Mouse (Mus musculus) urinary bladder, postnatal 14 days (tissue): Measurements from ENCODE around the gene Mab21l1.

Source experiments
- DNase-seq: peaks from one replicate; pipeline ENCODE4 v3.0.0; 2021; ENCODE audit warnings: low spot score

Gene Mab21l1

GRCm38 (mm10) chr3:55778764-55779730, 3.3 kb upstream of the Mab21l1 start:
- no peak for DNase-seq

GRCm38 (mm10) chr3:55780120-55781070, 1.9 kb upstream of the Mab21l1 start:
- no peak for DNase-seq

DNA sequence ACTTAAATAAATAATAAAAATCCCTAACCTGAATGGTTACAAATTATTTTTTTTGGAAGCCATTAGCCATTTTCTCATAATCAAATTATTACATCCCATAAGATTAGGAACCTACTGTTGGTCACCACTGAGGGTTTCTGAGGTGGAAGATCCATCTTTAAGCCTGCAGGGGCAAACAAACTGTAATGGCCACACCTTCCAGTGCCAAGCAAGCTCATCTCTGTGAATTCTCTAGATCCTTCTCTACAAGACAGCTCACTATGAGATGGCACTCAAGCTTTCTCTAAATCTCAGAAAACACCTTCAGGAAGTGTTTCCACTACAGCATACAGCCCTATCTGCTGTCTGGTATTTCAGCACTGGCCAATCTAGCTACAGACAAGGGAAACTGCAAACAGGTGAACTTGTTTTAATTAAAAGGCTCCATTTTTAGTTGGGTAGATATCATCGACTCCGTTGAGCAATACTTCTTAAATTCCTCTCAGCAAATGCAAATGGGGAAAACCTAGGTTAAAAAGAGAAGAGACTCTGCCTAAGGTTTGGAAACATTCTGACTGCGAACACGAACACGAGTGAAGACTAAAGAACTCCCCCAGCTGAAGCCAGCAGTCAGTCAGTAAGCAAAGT, 768 bp upstream of the Mab21l1 start:
- DNase-seq = no peak

- peak; percentile 14 for DNase-seq
These were observed 461 bp downstream of the Mab21l1 start for GRCm38 (mm10) chr3:55782771-55783170.

GRCm38 (mm10) chr3:55783171-55784081, 1.1 kb downstream of the Mab21l1 start:
- peak; percentile 4 for DNase-seq

- no peak for DNase-seq
These were observed 1.8 kb downstream of the Mab21l1 start for GRCm38 (mm10) chr3:55784101-55784500.

DNA sequence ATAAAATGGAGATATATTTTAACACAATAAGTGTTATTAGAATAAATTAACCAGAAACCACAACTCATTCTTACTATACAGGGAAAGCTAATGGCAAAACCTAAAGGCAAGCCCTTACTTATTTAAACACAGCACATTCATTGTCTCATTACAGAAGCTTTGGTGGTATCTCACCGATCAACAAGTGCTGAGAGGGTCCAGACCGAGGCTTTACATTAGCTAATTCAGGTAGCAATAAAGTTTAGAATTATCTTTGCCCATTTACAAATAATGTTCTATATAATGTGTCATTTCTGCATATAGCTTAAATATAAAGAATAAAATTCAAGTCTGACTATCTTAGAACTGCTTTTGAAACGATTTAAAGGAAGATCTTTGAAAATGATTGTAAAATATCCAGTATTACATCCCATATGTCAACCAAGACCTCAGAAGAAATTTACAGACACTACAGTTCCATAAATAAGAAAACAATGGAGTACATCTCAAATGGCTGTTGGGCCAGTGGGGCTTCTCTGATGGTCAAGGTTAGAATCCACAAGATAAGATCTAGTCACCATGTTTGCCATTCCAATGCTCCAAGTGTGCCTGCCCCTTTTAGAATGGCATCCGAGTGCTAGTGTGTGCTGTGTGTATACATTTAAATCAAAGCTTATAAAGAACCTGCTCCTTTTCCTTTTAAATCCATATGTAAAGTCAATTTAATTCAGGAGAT, 3.1 kb downstream of the Mab21l1 start:
- no peak for DNase-seq

- DNase-seq = no peak
These were observed 3.8 kb downstream of the Mab21l1 start for GRCm38 (mm10) chr3:55785981-55786725.

- no peak for DNase-seq
These were observed 4.7 kb downstream of the Mab21l1 start for GRCm38 (mm10) chr3:55786835-55787486.

DNA sequence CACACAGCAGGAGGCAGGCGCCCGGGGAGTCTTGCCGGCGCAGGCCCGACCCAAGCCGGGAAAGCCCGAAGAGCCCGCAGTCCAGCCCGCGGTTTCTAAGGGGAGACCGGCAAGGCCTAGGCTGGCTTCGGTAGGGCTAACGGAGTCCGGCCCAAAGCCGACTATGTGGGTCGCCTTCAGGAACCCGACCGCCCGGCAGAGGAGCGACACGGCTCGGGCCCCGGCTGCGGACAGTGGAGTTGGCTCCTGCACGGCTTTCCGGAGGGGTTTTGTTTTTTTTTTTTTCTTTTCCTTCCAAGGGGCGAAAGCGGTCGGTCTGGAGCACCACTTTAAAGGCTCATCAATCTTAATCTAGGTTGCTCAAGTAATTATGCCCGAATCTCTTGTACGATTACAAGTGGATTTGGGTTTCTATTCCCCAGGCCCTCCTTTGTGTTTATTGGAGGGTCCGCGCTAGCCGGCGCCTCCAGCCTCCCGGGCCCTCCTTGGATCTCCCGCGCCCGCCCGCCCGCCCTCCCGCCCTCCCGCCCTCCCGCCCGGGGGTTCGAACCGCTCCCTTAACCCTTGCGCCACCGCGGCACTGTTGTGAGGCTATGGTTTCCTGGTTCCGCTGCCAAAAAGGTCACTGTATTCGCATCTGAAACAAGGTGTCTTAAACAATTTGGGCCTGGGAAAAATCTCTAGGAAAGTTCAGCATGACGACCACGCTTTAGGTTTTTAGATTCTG, 5.3 kb downstream of the Mab21l1 start:
- peak; percentile 41 for DNase-seq

DNA sequence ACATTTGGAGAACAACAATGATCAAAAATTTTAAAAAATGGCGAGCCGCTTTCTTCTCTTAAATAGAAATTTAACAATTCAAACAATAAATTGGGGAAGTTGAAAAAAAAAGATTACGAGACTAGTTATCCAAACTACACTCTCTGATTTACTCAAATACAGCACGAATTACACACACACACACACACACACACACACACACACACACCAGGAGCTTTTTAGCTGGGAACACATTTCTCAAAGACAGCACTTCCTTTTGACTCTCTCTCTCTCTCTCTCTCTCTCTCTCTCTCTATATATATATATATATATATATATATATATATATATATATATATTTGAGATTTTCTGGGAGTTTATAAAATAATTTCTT, 5.9 kb downstream of the Mab21l1 start:
- no peak for DNase-seq

DNA sequence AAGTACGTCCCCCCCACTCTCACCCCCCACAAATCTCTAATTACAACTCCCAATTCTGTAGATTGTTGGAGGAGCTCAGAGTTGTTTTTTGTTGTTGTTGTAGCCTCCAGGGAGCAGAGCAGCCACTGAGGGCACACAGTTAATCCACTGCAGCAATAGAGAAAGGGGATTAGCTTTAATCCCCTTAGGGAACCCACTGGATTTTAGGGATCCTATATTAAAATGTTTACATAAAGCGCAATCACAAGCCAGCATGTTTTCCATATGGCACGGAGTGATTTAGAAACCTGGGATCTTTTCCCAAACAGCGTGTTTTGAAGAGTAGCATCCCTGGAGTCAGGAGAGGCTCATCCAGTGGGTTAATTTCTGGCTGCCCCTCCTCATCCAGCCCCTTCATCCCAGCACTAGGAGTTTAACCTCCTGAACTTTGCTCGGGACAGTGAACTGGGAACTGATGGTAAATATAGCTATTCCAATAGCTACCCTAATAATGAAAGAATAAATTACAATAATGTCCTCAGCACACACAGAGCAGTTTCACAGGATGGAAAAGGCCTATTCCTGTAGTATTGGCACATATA, 6.4 kb downstream of the Mab21l1 start:
- no peak for DNase-seq

DNA sequence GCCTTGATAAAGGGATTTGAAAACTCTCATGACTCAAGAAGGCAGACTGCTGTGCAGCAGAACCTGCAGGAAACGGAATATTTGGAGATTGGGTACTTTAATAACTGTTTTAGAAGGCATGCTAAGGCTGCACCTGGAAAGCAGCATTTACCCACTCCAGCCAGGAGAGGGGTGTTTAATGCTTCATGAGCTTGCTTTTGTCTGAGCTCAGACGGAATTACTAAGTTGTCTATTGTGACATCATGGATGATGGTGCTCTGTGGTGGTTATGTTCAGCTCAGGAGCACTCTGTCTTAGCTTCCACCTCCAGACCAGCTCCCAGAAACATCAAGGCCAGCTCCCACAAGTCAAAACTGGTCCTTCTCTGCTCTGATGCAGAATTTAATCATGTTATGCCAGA, 7.5 kb downstream of the Mab21l1 start:
- no peak for DNase-seq

DNA sequence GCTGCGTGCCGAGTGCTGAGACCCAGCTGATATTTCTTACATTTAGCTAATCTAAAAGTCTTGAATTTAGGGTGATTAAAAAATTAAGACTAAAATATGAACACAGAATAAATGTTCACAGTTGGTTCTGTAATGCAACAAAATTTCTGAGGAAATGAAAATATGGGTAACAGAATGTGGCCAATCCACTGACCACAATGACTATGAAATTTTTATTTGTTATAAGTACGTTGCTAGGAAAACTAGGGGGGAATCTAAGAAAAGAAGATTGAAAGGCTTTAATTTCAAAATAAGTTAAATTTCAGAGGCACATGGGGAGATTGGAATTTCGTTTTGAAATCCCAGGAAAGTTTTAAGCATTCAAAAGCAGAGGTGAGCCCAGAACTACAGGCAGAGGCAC, 8.3 kb downstream of the Mab21l1 start:
- DNase-seq = no peak

DNA sequence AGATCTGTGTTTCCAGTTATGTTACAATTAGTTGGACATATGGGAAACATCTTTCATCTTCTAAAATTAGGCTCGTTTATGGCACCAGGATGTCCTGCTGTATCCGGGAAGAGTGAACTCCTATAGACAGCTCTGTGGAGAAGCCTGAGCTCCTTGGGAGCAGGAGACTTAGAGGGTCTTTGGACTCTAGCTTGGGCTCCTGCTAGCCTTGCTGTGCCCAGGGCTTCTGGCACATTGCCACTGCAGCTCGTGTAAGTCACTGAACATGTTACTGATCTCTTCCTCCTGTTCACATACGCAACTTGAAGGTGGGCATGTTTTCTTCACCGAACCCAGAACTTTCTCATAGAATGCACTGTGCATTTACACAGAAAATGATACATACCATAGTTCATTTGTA, 9.9 kb downstream of the Mab21l1 start:
- no peak for DNase-seq

DNA sequence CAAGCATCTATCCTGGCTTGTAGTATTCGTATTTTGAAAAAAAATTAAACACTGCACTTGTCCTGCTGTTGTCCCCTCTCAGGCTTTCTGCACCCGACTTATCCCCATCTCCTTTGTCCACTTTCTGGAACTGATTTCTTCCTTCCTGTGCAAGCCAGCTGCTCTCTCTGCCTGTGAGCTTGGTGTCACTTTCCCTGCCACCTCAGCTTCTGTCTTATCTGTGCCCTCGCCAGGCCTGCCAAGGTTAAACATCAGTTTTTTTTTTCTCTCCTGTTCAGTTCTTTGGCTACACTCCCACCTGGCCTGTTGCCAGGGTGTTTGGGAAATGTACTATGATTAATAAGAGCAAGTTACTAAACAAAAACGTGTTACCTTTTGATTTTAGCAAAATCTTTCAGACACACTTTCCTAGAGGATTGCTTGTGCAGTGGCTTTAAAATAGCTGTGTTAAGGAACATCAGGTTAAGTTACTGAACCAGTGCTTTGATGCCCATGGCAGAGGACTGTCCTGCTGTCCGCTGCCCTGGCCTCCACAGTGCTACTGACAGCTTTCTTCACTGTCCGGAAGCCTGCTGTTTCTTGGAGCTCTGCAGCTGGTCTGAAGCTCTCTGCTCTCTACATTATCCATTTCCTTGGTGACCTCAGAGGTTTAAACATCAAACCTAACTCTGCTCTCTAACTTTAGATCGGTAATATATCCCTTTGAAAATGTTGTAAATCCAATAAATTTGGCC, 11.7 kb downstream of the Mab21l1 start:
- peak; percentile 48 for DNase-seq

DNA sequence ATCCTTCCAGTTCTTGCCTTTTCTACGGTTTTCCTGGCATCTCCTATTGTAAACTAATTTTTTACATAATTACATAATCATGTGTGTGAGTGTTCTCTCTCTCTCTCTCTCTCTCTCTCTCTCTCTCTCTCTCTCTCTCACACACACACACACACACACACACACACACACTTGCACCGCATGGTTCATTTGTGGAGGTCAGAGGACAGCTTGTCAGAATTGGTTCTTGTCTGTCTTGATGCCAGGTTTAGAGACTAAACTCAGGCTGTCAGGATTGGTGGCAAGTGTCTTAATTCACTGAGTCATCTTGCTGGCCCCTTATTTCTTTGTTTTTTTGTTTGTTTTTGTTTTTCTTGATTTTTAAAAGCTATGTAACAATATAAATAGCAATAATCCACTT, 12.5 kb downstream of the Mab21l1 start:
- no peak for DNase-seq
